Mouse (Mus musculus) liver (tissue): ENCODE results near the gene Tob1.
A peak's percentile ranks its signal among the peaks of the same experiment; 100 is the strongest.

ENCODE experiments used
- DNase-seq: peaks from one replicate; pipeline ENCODE4 v3.0.0-alpha.2; 2020; ENCODE audit warnings: mixed read lengths

The Tob1 gene

DNA sequence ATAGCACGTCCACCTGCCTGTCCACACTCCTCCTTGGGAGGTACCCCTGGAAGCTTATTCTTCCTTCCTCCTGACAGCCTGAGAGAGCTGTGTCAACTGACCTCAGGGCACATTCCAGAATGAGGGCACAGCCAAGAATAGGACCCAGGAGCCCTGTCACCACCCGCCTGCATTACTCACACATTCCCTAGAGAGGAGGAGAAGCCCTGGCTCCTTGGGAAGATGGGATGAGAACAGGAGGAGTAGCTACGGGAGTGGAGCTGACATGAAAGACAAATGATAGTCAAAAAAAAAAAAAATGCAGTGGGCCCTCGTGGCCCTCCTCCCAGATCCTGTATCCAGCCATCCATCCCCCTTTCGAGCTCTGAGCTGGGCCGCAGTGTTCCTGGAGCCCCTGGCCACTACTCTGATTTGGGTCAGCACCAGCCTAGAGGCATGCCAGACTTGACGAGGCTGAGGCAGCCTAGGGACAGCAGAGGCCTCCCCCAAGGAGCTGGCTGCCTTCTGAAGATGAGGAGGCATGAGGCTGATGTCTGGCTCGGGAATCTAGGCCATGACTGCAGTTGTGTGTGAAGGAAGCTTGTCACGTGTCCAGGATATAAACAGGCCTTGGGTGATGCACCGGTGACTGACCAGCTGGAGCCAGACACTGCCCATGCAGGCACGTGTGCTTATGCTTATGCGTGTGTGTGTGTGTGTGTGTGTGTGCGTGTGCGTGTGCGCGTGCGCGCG lies 20.7 kb downstream of the Tob1 start:
- no peak for DNase-seq

DNA sequence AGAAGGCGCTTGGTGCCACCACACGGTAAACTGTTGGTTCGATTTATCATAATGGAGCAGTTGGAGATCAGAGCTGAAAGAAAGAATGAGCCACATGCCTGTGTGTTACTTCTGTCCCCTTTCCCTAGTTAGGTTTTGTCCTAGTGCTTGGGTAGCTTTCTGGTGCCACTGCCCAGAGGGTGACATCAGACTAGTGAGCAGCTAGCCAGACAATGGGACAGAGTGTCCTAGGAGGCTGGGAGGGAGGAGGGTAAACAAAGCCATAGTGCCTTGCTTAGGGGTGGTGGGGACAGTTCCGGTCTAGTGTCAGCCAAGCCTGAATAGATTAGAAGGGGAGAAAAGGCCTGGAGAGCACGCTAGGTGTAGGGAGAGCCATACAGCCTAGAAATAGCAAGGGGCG lies 22.2 kb downstream of the Tob1 start:
- no peak for DNase-seq

DNA sequence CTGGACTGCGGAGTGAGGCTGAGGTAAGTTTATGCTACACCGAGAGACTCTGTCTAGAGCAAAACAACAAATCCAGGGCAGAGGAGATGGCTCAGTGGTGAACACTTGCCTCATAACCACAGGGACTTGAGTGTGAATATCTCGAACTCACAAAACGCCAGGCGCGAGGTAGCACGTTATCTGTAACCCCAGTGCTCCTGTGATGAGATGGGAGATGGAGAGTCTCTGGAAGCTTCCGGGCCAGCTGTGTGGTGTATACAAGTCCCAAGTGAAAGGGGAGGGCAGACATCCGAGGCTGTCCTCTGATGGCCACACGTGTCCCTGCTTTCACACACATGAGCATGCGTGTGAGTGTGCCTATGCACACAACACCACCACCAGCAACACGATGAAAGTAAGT lies 23.1 kb downstream of the Tob1 start:
- DNase-seq: peak; percentile 62

DNA sequence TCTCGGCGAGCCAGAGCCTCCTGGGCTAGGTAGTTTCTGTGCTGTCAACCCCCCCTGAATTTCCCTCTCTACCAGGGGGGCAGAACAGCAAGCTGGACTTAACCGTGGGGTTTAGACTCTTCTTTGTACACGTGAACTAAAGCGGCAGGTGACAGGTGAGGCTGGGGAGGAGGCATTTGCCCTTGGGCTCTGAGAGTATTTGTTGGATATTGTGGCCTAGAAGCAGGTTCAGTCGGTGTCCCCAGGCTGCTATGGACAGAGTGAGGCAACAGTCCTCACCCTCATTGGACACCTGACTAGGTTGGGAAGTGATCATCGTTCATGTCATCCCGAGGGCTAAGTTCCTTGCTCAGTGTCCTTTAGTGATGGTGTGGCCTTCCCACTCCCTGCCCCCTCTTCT lies 23.6 kb downstream of the Tob1 start:
- no peak for DNase-seq

DNA sequence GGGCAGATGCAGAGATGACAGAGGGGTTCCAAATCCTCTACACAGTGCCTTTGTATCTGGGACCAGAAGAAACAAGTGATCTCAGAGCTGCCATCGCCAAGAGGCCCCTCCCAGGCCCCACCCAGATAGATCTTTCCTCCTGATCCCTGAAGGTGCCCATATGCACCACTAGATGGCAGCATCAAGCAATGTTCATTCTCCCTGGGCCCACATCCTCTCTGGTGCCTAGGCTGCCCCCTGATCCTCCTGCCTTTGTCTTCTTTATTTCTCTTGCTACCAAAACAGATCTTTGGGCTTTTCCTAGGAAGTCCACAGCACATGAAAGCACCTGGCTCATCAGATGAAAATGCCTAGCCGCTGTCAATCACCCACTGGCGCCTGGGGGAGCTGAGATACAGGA lies 24.8 kb downstream of the Tob1 start:
- peak; percentile 76 for DNase-seq

DNA sequence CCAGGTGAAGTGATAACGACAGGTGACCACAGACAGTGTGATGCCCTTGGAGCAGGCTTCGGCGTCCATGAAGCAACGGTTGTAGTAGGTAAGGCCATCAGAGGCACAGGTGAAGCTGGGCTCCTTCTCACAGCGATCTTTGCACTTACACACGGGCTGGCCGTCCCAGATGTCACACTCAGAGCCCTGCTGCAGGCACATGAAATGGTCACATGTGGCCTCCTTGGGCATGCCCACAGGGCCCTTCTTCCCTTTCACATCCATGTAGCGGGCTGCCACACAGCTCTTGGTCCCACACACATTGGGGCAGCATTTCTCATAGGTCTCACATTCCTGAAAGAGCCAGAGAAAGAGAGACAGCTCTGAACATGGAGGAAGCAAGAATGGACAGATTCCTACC lies 27.5 kb downstream of the Tob1 start:
- DNase-seq: no peak

DNA sequence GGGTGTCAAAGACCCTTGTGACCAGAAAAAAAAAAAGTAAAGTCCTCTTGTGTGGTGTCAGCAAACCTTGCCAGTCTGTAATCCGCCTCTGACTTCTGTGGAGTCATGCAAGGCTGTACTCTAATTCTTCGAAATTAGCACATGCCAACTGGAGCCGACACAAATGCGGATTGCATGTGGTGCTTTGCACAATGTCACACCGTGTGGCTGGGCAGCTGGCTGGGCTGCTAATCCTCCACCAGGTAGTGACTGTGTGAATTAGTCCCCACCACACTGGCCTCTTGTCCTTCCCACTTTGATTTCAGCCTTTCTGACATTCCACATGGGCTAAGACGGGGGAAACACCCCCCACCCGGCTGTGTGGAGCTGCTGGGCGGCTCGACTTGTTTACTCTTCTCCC lies 28.5 kb downstream of the Tob1 start:
- no peak for DNase-seq

DNA sequence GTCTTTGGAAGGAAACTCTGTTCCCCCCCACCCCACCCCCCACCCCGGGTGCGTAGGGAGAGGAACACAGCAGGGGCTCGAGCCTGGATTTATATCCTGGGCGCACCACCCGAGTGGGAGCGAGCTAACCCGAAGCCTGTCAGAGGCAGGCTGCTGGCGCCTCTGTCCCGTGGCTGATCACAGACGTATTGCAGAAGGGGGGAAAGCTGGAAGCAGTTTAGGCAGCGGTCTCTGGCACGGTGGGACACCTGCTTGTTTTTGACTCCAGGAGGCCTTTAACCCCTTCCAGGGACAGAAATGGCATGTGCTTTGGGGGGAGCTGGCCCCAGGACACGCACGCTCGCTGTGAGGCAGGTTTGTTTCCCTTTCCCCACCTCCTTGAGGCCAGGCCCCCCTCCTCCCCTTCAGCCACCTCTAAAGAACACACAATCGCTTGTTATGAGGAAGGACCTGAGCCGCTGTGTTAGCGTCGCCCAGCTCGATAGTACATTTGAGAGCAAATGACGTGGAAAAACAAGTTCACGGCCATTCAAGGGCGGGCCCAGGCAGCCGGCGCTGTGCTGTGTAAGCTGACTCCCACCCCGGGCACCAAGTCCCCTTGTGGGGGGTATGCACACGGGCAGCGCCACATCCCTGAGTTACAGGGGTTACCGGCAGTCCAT lies 31.6 kb downstream of the Tob1 start:
- peak; percentile 34 for DNase-seq

DNA sequence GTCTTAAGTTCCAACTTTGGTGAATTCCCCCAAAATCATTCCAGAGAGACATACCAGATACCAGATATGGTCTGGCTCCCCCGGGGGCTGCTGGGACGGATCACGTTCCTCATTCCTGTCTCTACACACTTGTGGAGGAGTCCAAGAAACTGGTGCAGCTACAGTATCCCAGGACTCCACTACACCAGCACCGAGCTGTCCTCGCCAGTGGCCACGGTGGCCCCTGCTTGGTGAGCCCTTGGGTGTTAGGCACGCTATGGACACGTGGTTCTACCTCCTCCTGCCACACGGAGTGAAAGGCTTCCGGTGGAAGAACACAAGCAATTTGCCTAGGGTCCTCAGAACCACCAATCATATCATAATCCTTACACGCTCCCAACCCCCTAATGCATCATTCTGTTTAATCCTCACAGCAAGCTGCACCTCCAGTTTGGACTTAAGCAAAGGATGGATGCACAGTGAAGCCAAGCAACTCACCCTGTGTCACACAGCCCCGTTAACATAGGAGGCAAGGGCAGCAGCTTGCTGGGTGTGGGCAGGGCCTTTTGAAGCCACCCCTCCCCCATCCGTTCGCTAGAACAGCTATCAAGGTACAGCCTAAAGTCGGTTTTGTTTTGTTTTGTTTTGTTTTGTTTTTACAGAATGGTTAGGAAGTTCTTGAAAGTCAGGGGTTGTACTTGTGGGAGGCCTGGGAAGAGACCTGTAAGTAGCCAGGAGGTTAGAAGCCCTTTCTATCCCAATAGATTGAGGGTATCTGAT lies 32.3 kb downstream of the Tob1 start:
- DNase-seq: no peak

DNA sequence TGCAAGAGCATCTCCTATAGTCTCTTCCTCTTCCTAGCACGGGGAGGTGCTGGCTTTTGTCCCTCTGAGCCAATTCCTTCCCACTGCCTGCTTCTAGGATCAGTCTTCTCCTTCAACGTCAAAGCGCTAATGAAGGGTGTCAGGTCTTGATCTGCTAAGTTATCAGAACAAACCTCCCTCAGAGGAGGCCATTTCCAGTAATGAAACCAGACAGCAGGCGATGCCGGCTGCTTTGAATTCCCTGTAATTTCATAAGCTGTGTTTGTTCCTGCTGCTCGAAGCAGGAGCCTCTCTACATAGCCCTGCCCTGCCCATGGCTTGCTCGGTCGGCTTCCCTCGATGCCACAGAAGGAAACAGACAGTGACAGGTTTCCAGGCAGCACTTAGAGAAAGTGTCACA lies 33.1 kb downstream of the Tob1 start:
- no peak for DNase-seq

DNA sequence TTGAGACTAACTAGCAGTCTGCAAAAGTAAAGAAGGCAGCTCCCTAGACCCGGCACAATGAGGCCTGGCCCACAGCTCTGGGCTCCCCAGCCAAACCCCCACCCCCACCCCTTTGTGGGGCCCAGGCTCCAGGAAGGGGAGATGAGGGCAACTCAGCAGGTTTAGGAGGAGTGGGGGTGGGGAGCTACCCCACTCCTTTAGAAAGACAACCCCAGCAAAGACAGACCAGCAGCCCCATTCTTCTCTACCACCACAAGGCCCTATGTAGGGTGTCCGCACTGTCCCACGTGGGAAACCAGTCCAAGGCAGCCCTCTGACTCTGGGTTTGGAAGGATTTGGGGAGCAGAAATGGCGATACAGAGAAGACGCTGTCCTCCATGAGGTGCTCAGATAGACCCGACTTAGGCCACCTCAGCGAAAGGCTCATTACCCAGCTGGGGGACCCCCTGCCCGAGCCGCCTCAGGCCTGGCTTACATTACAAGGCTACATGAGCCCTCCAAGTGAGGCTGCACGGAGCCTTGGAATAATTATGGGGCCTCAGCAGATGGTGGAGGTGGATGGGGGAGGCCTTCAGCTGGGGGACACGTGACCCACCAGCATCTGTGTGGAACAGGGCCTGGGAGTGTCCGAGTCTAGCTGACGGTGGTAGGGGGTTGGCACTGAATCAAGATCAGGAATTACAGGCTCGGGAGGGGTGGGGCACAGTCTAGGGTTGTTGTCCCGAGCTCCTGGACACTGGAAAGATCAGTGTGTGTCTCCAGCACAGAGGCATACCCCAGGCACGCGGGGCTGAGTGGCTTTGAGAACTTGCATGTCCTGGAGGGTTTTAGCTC lies 34.9 kb downstream of the Tob1 start, which contains the start of gene Wfikkn2:
Wfikkn2 (minus strand) TSS at position 51 of the 834 bp plus-strand sequence.
- peak; percentile 24 for DNase-seq

DNA sequence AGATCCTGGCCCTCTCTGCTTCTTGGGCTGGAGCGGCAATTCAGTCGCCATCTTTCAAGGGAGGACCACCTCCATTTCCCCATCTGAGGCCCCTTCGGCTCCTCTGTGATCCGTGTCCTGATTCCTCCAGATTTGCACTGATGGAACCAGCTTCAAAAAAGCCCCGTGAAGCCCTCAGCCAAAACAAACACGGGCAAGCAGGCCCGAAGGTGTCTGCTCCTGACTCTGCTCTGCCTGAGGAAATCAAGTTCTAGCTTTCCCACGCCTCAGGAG lies 35.5 kb downstream of the Tob1 start:
- DNase-seq: no peak

DNA sequence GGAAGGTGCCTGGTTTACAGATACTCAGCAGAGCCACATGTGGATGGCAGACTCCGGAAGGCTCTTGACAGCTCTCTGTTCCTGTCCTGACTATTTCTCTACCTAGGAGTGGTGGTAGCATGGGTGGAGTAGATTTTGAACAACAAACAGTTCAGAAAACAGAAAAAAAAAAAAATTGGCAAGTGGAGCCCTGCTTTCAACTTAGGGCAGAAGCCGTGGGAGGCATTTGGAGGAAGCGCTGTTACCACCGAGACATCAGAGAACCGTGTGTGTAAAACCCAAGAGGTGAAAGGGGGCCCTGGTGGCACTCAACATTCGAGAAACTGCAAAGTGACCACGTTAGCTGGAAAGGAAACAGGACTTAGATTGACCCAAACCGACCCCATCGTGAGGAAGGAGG lies 41.9 kb downstream of the Tob1 start:
- no peak for DNase-seq

DNA sequence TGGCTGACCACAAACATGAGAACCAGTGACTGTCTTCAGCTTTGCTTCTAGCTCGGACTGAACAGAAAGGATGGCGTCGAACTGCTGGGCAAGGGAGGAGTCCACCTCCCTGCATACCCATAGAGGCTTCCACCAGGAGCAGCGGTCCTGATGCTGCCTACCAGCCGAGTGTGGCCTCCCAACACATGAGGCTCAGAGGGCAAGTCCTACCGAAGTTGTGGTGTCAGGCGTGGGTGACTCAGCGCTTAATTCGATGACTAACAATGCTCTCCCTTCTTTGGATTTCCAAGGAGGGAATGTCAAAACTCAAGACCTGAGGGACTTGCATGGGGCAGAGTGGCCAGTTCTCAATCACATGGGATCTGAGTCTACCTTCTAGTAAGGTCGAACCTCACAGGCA lies 42.4 kb downstream of the Tob1 start:
- DNase-seq: peak; percentile 19

DNA sequence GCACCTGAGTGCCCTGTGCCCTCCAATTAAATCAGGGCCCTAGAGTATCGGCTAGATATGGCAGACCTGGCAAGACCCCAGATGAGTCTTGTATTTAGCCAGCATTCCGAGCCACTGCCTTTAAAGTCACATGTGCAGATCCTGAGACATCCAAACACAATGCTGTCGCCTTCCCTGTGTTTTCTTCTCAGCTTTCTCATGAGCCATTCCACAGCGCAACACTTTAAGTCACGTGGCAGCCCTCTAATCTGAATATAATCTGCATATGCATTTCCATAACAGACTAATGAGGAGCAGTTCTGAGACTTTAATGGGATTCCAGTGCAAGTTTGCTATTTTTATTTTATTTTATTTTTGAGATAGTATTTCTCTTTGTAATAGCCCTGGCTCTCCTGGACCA lies 44.5 kb downstream of the Tob1 start:
- DNase-seq: no peak

DNA sequence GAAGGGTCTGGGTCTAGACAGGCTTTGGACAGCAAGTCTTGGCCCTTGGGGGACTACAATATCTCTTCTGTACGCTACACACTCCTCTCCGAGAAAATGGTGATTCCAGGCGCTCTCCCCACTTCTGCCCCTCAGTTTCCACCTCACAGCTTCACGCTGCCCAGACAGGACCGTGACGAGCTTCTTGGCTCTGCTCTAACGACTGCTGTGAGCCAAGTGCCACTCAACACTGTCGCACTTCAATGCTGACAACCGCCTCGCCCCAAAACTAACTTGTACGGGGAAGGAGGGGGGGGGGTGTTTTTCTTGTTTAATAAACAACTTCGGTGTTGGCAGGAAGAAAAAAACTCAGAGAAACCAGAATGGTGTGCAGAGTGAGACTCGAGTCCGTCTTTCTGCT lies 46.7 kb downstream of the Tob1 start:
- no peak for DNase-seq

DNA sequence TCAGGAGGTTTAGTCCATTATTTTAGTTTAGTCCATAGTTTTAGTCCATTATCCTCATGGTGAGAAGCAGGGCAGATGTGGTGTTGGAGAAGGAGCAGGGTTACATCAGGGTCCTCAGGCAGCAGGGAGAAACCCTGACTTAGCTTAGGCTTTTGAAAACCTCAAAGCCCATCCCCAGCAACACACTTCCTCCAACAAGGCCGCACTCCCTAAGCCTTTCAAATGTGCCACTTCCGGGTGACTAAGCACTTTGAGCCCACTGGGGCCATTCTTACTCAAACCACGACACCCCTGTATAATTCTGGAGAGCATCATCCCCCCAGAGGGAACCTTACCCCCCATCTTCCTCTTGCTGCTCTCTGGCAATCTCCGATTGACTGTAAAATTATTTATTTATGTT lies 48.6 kb downstream of the Tob1 start:
- peak; percentile 15 for DNase-seq

DNA sequence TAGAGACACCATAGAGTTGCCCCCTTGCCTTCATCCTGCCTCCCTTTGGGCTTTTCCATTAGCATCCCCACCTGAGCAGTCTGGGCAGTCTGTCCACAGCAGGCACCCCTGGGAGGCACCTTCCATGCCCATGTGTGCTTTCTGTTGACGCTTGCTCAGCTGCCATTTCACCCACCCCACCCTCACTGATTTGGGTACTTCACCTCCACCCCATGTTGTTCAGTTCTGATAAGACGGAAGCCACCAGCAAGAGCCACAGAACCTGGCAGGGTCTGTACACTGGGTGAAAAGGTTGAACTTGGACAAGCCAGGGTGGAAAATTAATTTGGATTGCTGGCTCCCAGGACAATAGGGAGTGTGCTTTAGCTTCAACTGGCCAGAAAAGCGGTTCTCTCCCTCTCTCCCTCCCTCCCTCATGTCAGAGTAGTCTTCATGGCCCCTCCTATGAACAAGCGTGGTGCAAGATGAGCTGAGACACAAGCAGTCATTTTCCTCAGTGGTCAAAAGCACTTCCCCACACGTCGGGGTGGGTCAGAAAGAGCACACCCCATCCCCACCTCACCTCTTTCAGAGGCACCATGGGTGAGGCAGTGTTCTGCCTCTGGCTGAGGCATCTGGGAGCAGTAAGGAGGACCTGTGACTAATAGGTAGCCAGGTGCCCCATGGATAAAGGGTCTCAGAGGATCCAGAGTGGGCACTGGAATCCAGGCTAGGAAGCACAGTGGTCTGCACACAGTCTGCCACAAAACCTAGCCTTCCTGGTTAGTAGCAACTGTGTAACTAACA lies 50.5 kb downstream of the Tob1 start:
- DNase-seq: peak; percentile 86
